Mouse (Mus musculus): ENCODE results near the gene Synj2.

Synj2 gene

GRCm38 (mm10) chr17:5935680-5936079 is 5.4 kb upstream of the Synj2 start:
- DNase-seq (ENCODE audit: low spot score): no peak

- DNase-seq (ENCODE audit: low spot score): peak; percentile 49
Observed at GRCm38 (mm10) chr17:5936276-5936675, 4.8 kb upstream of the Synj2 start.

DNA sequence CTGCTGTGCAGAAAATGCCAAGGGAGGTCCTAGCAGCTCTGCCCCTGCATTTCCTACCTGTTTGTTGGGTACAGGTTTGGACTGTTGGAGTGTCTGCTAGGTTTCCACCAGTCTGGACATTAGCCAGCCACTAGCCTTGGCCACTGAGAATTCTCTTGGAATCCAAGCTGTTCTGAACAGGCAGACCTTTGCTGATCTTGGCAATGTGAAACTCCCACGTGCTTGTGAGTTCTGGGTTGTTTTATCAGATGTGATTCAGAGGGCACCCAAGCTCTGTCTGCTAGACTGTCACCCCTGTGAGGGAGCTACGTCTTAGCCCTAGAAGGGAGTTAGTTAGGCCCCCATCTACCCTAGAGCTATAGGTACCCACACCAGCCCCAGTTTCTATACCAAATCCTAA is 3.6 kb upstream of the Synj2 start:
- DNase-seq (ENCODE audit: low spot score): no peak

- no peak for DNase-seq (ENCODE audit: low spot score)
Observed at GRCm38 (mm10) chr17:5939871-5940270, 1.2 kb upstream of the Synj2 start.

DNA sequence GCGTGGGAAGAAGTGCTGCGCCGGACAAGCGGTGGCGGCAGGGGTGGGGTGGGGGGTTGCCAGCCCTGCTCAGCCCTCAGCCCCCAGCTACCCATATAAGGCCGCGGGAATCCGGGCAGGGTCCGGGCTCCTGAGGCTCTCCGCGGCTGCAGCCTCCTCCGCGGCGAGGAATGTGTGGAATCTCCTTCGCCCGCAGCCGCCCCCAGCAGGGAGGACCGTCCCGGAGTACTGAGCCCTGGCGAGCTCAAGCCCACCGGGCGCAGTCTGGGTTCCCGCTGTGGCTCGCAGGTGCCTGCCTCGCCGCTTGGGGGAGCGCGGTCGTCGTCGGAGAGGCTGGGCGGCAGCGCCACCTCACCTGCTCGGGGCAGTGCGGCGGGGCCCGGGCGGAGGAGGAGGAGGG is 288 bp upstream of the Synj2 start:
- DNase-seq (ENCODE audit: low spot score): peak; percentile 91

DNA sequence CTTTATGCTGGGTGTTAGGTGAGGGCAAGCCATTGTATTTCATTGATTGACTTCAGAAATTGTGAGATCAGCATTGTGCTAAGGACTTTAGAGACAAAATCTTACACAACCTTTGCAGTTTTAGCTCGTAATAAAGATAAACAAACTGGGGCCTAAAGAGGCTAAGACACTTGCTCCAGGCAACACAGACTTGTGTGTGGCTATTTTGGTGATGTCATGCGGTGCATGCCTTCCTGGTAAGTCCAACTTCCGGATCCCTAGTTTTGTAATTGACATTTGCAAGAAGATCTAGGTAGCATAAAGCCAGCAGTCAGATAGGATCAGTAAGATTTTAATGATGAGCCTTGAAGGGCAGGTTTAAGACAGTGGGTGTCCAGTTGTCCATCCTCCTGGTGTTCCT is 1.1 kb downstream of the Synj2 start:
- no peak for DNase-seq (ENCODE audit: low spot score)

- DNase-seq (ENCODE audit: low spot score): no peak
Observed at GRCm38 (mm10) chr17:5943053-5943452, 2.0 kb downstream of the Synj2 start.

- DNase-seq (ENCODE audit: low spot score): no peak
Observed at GRCm38 (mm10) chr17:5947039-5947438, 6.0 kb downstream of the Synj2 start.

DNA sequence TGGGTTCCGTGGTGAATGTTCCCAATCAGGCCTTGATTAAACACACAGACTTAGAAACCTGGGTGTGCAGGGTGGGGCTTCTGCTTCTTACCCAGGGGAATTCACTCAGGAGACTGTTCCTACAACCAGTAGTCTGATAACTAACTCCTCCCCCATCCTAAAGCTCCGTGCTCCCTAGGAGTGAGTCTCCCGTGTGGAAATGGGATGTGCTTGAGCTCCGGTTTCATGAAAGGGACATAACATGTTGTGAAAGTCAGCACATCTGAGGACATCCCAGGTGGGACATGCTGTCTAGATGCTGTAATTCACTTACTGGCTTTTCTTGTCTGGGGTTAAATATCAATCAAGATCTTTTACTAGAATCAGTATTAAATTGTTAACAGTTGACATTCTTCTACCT is 11.4 kb downstream of the Synj2 start:
- DNase-seq (ENCODE audit: low spot score): no peak

DNA sequence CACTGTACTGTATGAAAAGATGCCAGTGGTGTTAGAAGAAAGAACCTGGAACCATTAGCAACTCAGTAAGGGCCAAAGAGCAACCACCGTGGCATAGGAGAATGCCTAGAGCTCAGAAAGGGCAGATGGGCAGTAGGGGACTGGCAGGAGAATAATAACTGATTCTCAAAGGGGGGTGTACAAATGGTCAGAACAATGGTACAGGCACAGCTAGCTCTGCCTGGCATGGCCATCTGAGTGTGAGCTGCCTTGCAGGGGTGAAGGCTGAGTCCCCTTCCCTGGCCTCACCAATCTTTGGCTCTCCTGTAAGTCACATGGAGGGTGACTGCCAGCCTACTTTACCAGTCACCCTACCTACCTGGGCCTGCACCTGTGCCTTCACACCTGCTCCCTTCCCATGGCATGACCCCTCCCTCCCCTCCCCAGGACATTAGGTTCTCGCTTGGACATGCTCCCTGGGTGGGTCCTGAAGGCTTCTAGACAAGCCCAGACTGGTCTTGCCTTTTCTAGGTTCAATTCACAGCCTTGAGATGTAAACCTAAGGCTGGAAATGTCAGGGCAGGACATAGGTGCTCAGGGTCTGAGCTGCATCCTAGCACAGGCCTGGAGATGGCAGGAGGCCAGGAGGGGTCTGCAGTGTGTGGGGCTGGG is 15.4 kb downstream of the Synj2 start:
- DNase-seq (ENCODE audit: low spot score): no peak

GRCm38 (mm10) chr17:5957097-5957496 is 16.0 kb downstream of the Synj2 start:
- no peak for DNase-seq (ENCODE audit: low spot score)

DNA sequence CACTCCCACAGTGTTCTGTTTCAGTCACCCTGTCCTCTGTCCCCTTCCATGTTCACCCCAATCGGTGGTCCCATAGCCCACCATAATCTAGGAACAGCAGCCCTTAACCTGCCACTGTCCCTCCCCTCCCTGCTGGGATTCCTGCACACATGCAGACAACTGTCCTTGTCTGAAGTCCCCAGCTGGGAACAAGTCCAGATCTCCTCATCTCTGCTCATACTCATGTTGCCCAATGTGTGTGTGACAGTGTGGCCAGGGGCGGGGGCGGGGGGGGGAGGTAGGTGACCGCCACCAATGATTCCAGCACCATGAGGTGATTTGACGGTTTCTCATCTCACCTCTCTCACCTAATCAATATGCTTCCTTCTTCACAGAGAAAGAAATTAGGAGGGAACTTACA is 17.1 kb downstream of the Synj2 start:
- DNase-seq (ENCODE audit: low spot score): no peak

DNA sequence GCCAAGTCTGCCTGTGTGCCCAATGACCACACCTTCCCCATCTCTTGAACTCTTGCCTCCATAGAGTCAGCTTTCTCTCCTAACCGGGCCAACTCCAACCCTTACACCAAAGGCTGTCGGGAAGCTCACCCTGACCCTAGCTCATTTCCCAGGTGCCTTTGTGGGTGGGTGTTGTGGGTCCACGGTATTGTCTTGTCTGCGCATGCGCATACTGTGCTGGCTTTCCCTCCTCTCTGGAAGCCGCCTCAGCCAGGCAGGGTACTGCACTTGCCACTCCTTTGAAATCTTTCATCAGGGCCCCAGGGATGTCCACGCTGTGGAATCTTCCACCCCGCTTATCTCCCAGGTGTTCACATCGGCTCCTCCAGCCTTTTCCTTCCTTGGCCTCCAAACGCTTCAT is 17.6 kb downstream of the Synj2 start:
- no peak for DNase-seq (ENCODE audit: low spot score)

DNA sequence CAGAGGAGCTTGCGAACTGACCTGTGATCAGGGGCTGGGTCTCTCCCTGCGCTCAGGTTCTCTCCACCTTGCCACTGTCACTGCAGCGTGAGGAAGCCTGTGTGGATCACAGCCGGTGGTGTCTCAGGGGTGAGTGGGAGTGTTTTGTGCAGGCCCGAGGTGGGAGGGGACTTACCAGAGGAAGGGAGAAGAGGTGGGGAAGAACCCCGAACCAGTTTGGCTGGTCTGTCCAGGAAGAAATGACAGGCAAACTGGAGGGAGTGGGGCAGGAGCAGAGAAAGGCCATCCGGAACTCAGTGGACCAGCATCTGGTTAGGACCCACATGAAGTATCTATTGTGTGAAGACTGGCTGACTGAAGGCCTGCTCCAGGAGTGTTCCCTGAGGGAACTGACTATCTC is 18.0 kb downstream of the Synj2 start:
- no peak for DNase-seq (ENCODE audit: low spot score)

- DNase-seq (ENCODE audit: low spot score): no peak
Observed at GRCm38 (mm10) chr17:5959802-5960201, 18.7 kb downstream of the Synj2 start.

DNA sequence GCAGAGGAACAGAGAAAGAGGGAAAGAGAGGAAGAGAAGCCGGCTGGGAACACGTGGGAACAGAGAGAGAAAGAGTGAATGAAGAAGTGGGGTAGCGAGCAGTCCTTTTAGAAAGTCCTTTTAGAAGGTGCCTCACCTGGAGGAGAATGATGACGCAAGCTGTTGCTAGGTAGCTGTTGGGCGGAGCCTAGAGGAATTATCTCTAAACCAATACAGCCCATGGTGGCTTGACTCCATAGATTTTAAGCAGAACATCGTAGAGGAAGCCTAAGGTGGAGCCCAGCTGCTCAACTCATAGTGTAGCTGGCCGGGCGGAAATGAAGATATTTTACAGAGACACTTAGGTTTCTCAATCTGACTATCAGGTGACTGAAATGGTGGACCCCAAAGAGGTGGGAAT is 22.7 kb downstream of the Synj2 start:
- no peak for DNase-seq (ENCODE audit: low spot score)

- DNase-seq (ENCODE audit: low spot score): peak; percentile 90
Observed at GRCm38 (mm10) chr17:5965084-5965781, 24.2 kb downstream of the Synj2 start.

- DNase-seq (ENCODE audit: low spot score): no peak
Observed at GRCm38 (mm10) chr17:5966706-5967105, 25.6 kb downstream of the Synj2 start.

DNA sequence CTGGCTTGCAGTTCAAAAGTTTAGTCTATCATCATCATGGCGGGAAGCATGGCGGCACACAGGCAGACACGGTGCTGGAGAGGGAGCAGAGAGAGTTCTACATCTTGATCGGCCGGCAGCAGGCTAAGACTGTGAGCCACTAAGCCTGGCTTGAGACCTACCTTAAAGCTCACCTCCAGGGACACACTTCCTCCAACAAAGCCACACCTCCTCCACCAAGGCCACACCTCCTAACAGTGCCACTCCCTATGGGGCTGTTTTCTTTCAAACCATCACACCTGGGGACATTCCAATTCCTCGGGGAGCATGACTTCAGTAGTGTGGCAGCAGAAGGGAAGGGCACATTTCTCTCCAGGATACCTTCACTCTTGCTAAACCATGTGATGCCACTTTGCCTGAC is 27.5 kb downstream of the Synj2 start:
- no peak for DNase-seq (ENCODE audit: low spot score)

- no peak for DNase-seq (ENCODE audit: low spot score)
Observed at GRCm38 (mm10) chr17:5969246-5969645, 28.2 kb downstream of the Synj2 start.

DNA sequence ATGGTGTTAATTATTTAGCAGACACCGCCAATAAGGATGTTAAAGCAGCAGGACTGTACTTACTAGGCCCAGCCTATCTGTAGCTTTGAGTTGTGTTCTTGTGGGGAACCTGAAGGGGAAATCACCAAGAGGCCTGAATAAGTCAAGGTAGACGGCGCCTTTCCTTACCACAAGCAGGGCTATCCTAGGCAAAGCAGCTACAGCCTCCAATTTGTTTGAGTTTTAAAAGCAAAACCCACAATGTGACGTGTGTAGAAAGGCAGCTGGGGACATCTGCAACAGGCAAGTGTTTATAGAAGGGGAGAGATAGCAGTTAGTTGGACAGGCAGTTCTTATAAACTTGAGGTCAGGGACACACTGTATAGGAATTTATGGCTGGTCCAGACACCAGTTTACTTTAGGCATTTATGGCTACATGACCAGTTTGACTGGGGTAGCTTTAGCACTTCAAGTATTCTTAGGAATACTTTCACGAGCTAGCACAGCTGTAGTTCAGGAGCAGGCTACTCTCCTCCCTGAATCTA is 29.3 kb downstream of the Synj2 start:
- no peak for DNase-seq (ENCODE audit: low spot score)

DNA sequence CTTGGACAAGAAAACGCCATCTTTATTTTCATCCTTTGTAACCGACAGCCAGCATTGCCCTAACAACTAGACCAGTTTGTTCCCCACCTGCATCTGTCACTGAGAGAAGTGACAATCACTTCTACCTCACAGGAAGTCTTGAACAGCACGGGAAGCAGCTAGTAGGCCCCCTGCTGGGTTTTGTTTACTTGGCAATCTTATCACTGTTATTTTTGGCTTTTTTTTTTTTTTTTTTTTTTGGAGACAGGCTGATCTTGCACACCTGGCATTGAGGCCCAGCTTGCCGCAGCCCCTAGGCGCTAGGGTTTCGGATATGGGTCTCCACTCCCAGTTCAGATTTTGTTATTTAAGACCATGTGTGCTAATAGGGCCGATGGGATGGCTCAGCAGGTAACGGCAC is 32.5 kb downstream of the Synj2 start:
- DNase-seq (ENCODE audit: low spot score): no peak

GRCm38 (mm10) chr17:5975099-5975977 is 34.3 kb downstream of the Synj2 start:
- DNase-seq (ENCODE audit: low spot score): no peak
